Mouse (Mus musculus) embryonic facial prominence, embryonic 12.5 days (tissue): ENCODE results near the gene Islr. TPM values are rescaled to one million over a fixed set of nuclear protein-coding genes. Genes with fewer than 3 reads are reported as not detected.

Experiments
- ATAC-seq: fragments of 200-750 bp; cut with Nextera tagmentation; 2 replicates; pipeline ENCODE4 v1.8.0; 2017; ENCODE audit not compliant: insufficient number of reproducible peaks, insufficient read depth, low FRiP score, low TSS enrichment
- H3K27ac ChIP-seq: fragments of 300-500 bp; sonication (generic); 2 replicates; pipeline ENCODE4 v1.5.1; 2016; ENCODE audit warnings: mild to moderate bottlenecking
- H3K27me3 ChIP-seq: fragments of 300-500 bp; sonication (generic); 2 replicates; pipeline ENCODE4 v1.6.1; 2016; ENCODE audit warnings: mild to moderate bottlenecking, moderate library complexity
- H3K36me3 ChIP-seq: fragments of 300-500 bp; sonication (generic); 2 replicates; pipeline ENCODE4 v1.6.1; 2016; ENCODE audit warnings: mild to moderate bottlenecking
- H3K4me1 ChIP-seq: fragments of 300-500 bp; sonication (generic); 2 replicates; pipeline ENCODE4 v1.6.1; 2016
- H3K4me2 ChIP-seq: fragments of 300-500 bp; sonication (generic); replicated peaks from 2 replicates; pipeline ENCODE4 v1.6.1; 2016; ENCODE audit warnings: mild to moderate bottlenecking, moderate library complexity
- H3K4me3 ChIP-seq: fragments of 300-500 bp; sonication (generic); 2 replicates; pipeline ENCODE4 v1.5.1; 2016; ENCODE audit warnings: mild to moderate bottlenecking
- H3K9ac ChIP-seq: fragments of 300-500 bp; sonication (generic); 2 replicates; pipeline ENCODE4 v1.6.1; 2016; ENCODE audit warnings: mild to moderate bottlenecking, moderate library complexity
- H3K9me3 ChIP-seq: fragments of 300-500 bp; sonication (generic); 2 replicates; pipeline ENCODE4 v1.6.1; 2016; ENCODE audit warnings: mild to moderate bottlenecking, moderate library complexity
- WGBS: fragments of 180-500 bp; shearing (Covaris S2); methylation state at CpG from one replicate; pipeline ENCODE4 v1.1.7; 2016; 5-methylcytosine and 5-hydroxymethylcytosine counted together
- polyA plus RNA-seq: library from polyadenylated mRNA; unstranded; fragments of >200 nt; fragmentation: Nextera tagmentation; extraction: Ambion mirVana; gene quantifications from 2 replicates; pipeline ENCODE4 v1.2.1, GENCODE M21; 2016

The Islr gene
- polyA plus RNA-seq, 1 experiment from 2014 or later = 95.6 TPM

GRCm38 (mm10) chr9:58242696-58243095 lies 38.6 kb upstream of the Islr start:
- peaks cover 30% of the 10 kb centered on the region for H3K4me1 ChIP-seq
- H3K9me3 ChIP-seq = no peaks in the 10 kb centered on the region
- ATAC-seq = no peak
- H3K4me2 ChIP-seq = no peak overlapping the region
- H3K9ac ChIP-seq = no peak overlapping the region
- H3K36me3 ChIP-seq = no peaks in the 10 kb centered on the region
- H3K27ac ChIP-seq = no peak overlapping the region
- H3K27me3 ChIP-seq = no peaks in the 10 kb centered on the region
- 85% methylated on average over 5 of the region's 5 CpGs for WGBS
- H3K4me3 ChIP-seq = no peak overlapping the region

DNA sequence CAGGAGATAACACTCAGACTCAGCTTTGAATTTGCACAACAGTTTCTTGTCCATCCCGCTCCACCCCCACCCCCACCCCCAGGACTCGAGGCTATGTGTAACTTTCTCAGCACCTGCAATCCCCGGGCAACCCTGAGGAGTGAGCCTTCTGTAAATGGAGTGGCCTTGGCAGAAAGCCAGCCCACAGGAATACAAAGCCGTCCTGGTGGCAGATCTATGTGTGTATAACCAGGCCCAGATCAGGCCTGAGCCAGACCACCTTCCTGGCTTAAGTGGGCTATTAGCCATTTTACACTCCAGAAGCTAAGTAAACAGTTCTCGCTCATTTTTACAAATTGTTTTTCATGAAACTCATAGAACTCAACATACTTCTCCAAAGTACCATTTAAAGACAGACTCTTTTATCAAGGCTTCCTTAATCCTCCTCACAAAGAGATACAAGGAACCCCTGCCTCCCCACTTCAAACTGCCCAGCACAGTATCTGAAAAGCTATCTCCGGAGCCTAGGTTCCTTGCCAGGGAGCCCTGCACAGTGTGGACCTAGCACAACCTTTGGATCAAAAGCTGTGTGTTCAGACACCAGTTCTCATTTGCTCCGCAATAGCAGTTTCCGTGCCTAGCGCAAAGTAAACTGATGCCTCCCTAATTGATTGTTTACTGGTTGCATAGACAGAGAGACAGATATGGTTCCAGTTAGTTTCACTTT lies 37.8 kb upstream of the Islr start:
- Histone ChIP-seq H3K9ac (no peak overlapping the region), H3K36me3 (no peaks in the 10 kb centered on the region), H3K4me3 (no peak overlapping the region), H3K4me1 (peaks cover 24% of the 10 kb centered on the region), H3K9me3 (no peaks in the 10 kb centered on the region), H3K27ac (peak overlapping the region; percentile 37; the same call in 1 of the 2 replicates), H3K27me3 (no peaks in the 10 kb centered on the region), H3K4me2 (no peak overlapping the region)
- ATAC-seq = peak; percentile 80; the same call in 1 of the 2 replicates
- WGBS = 43% methylated on average over 9 of the region's 9 CpGs

DNA sequence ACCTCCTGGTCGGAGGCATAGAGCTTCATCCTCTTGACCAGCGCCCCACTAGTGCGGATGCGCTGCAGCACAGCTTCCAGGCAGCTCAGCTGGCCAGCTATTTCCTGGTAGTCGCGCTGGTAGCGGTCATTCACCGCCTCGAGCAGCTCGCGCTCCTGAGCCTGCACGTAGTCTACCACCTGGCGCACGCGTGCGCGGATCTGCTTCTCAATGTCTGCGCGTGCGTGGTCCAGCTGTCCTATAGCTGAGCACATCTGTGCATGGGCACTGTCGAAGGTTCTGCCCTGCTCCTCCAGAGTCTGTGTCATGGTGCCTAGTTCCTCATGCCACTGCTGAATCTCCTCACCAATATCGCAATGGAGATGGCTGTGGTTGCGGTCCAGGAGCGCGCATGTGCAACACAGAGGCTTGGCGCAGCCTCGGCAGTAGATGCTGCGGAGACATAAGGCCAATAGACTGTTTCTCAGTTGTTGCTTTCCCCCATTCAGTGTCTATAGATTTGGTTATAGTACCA lies 30.5 kb upstream of the Islr start:
- no peak overlapping the region for H3K4me3 ChIP-seq
- H3K9me3 ChIP-seq = no peaks in the 10 kb centered on the region
- H3K27ac ChIP-seq = no peak overlapping the region
- H3K4me2 ChIP-seq = no peak overlapping the region
- H3K36me3 ChIP-seq = peaks cover 42% of the 10 kb centered on the region
- ATAC-seq = no peak
- H3K27me3 ChIP-seq = no peaks in the 10 kb centered on the region
- no peak overlapping the region for H3K9ac ChIP-seq
- H3K4me1 ChIP-seq = peaks cover 13% of the 10 kb centered on the region; the same call in 1 of the 2 replicates
- 97% methylated on average over 28 of the region's 28 CpGs for WGBS

DNA sequence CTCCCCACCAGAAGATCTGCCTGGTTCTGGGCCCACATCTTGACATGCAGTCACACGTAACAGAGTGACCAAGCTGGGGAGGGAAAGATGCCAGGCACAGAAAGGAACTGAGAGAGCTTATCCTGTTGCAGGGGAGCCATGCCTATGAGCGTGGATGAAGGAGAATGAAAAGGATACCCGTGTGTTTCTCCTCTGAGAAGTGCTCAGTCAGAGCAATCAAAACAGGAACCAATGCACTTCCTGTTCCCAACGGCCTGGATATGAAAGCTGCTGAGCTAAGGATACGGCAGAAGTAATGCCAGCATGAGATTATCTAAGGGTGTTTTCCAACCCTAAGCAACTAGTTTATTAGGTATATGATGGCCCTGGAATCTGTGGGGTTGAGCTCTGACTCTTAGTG lies 28.3 kb upstream of the Islr start:
- Histone ChIP-seq H3K9ac (no peak overlapping the region), H3K9me3 (no peaks in the 10 kb centered on the region), H3K4me1 (peaks cover 13% of the 10 kb centered on the region; the same call in 1 of the 2 replicates), H3K36me3 (peaks cover 63% of the 10 kb centered on the region), H3K27ac (peak overlapping the region; percentile 54; the same call in 1 of the 2 replicates), H3K4me2 (no peak overlapping the region), H3K4me3 (no peak overlapping the region), H3K27me3 (no peaks in the 10 kb centered on the region)
- 42% methylated on average over 5 of the region's 5 CpGs for WGBS
- ATAC-seq = no peak

DNA sequence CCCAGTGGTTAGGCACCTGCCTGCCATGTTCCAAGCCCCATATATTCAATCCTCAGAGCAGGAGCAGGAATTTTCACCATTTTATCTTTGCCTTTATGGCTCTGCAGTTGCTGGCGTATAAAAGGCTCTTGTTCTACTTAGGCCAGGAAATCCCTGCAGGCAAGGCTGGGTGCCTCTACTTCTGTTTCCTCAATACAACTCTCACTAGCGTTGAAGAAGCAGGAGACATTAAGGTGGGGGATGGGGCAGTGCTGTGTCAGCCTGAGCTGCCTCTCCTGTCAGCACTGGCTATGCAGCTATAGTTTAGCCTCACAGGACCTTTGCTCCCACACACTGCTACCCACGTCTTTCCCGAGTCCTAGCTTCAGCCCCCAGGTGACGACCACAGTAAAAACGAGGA lies 27.6 kb upstream of the Islr start:
- peaks cover 13% of the 10 kb centered on the region; the same call in 1 of the 2 replicates for H3K4me1 ChIP-seq
- peaks cover 66% of the 10 kb centered on the region for H3K36me3 ChIP-seq
- no peak for ATAC-seq
- no peaks in the 10 kb centered on the region for H3K9me3 ChIP-seq
- H3K27me3 ChIP-seq = no peaks in the 10 kb centered on the region
- WGBS = 43% methylated on average over 6 of the region's 6 CpGs
- H3K9ac ChIP-seq = no peak overlapping the region
- H3K4me3 ChIP-seq = no peak overlapping the region
- H3K4me2 ChIP-seq = no peak overlapping the region
- peak overlapping the region; percentile 54; the same call in 1 of the 2 replicates for H3K27ac ChIP-seq

GRCm38 (mm10) chr9:58228777-58229466 lies 24.8 kb upstream of the Islr start:
- no peaks in the 10 kb centered on the region for H3K27me3 ChIP-seq
- H3K36me3 ChIP-seq = peaks cover 75% of the 10 kb centered on the region
- H3K9ac ChIP-seq = no peak overlapping the region
- 94% methylated on average over 9 of the region's 9 CpGs for WGBS
- peaks cover 13% of the 10 kb centered on the region; the same call in 1 of the 2 replicates for H3K4me1 ChIP-seq
- no peak overlapping the region for H3K4me3 ChIP-seq
- no peak overlapping the region for H3K4me2 ChIP-seq
- no peak overlapping the region for H3K27ac ChIP-seq
- H3K9me3 ChIP-seq = no peaks in the 10 kb centered on the region
- no peak for ATAC-seq

DNA sequence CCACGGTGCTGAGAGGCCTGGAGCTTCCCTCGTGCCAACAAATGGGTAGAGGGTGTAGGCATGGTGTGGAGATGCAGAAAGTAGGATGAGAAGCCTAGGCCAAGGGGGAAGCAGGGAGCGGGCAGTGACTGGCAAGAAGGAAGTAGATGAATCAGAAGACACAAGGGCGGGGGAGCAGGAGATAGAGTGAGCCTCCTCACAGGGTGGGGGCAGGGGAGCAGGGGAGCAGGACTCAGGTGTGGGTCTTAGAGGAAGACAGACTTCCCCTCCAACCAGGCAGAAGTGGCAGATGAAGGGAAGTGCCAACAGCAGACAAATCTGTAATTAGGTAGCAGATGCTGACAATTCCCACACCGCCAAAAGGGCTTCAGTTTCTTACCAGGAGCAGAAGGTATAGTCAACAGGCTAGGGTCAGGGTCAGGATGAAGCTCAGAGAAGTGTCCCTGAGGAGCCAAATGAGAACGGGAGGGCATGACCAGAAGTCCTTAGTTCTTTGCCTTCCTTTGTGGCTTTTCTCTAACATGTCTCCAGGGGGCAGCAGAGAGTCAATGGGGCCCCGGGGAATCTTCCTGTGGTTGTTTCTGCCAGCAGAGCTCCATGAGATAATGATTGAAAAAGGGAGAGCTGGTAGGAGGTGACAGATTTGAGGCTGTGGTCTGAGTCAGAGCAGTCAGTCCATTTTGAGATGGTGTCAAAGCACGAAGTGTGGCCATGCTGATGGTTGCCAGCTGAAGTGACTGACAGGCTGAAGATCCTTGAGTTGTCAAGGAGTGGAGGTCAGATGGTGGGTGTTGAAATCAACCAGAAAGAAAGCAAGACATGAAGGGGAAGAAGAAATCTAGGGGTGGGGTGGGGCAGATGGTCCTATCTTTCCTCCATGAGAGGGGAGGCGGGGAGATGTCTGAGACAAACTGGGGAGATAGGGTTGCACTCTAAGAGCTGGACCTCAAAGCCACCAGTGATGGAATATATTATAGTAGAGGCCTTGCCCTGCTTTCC lies 22.1 kb upstream of the Islr start:
- Histone ChIP-seq H3K36me3 (peaks cover 78% of the 10 kb centered on the region), H3K27me3 (no peaks in the 10 kb centered on the region), H3K9me3 (no peaks in the 10 kb centered on the region), H3K4me2 (no peak overlapping the region), H3K9ac (no peak overlapping the region), H3K27ac (no peak overlapping the region), H3K4me1 (no peaks in the 10 kb centered on the region; the same call in 1 of the 2 replicates), H3K4me3 (no peak overlapping the region)
- no peak for ATAC-seq
- WGBS = 66% methylated on average over 9 of the region's 9 CpGs

DNA sequence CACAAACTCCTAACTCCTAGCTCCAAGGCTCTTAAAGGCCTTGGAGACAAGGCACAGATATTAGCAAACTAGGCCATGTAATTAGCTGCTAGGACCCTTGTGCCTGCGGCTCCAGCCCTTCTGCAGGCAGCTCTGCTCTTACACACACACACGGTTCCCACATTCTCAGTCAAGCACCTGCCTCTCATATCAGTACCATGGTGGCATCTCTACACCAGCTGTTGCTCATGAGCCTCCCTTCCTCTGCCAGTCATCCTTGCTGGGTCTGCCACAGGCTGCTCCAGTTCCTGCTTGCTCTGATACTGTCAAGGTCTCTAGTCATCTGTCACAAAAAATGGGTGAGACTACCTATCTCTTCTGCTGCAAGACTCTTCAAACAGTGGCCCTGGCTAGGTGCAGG lies 20.2 kb upstream of the Islr start:
- H3K4me1 ChIP-seq = peaks cover 8% of the 10 kb centered on the region; the same call in 1 of the 2 replicates
- no peak overlapping the region for H3K9ac ChIP-seq
- no peak overlapping the region for H3K27ac ChIP-seq
- no peak for ATAC-seq
- no peak overlapping the region for H3K4me3 ChIP-seq
- no peak overlapping the region for H3K4me2 ChIP-seq
- peaks cover 71% of the 10 kb centered on the region for H3K36me3 ChIP-seq
- no peaks in the 10 kb centered on the region for H3K27me3 ChIP-seq
- WGBS = 93% methylated on average over 2 of the region's 2 CpGs
- H3K9me3 ChIP-seq = no peaks in the 10 kb centered on the region

DNA sequence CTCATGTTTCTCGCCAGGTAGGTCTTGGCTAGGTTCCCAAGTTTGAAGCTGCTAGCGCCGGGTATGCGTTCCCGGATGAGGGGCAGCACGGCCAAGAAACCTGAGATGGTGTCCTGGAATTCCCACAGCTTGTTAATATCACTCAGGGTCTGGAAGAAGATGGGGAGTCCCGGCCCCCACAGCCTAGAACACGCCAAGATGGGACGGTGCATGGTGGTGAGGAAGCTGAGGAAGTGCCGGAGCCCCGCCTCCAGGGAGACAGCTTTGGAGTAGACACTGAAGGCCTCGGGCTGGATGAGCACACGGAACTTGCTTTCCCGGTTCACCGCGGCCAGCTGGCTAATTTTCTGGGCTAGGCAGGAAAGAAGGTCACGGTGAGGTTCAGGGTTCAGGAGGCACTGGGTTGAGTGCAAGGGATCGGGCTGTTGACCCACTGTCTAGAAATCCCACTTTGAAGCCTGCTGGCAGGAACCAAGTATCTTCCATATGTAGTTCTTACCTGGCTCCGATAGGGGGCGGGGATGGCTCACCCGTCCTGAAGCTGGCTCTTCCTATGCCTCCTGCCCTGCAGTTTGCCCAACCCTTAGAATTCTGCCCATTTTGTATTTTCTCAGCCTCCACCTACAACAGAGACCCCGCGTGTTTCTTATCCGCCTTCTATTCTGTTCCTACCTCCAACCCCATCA lies 16.3 kb upstream of the Islr start:
- Histone ChIP-seq H3K27me3 (no peaks in the 10 kb centered on the region), H3K4me1 (peaks cover 12% of the 10 kb centered on the region), H3K4me3 (no peak overlapping the region), H3K4me2 (no peak overlapping the region), H3K9ac (no peak overlapping the region), H3K9me3 (no peaks in the 10 kb centered on the region), H3K36me3 (peaks cover 42% of the 10 kb centered on the region), H3K27ac (no peak overlapping the region)
- ATAC-seq = 0 out of 2 replicates have a peak, but pooled peaks have one; percentile 59
- whole genome bisulfite sequencing = 58% methylated on average over 24 of the region's 24 CpGs

DNA sequence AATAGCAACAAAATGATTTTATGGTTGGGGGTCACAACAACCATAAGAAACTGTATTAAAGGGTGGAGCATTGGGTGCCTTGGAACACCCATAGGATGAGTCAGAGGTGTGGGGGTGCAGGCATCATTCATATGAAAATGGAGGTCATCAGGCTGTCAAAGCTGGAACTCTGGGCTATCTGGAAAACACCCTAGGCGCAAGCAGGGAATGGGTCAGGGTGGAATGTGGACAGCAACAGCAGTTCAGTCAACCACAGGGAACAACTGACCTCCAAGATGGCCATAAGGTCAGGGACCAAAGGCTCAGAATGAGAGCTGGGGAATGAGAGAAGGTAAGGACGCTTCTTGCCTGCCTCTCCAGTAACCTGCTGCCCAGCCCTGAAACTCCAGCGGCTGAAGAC lies 14.4 kb upstream of the Islr start:
- WGBS = 94% methylated on average over 3 of the region's 3 CpGs
- Histone ChIP-seq H3K36me3 (peaks cover 34% of the 10 kb centered on the region), H3K27me3 (no peaks in the 10 kb centered on the region), H3K4me2 (no peak overlapping the region), H3K9me3 (no peaks in the 10 kb centered on the region), H3K4me1 (peaks cover 26% of the 10 kb centered on the region), H3K4me3 (no peak overlapping the region), H3K27ac (no peak overlapping the region), H3K9ac (no peak overlapping the region)
- no peak for ATAC-seq

DNA sequence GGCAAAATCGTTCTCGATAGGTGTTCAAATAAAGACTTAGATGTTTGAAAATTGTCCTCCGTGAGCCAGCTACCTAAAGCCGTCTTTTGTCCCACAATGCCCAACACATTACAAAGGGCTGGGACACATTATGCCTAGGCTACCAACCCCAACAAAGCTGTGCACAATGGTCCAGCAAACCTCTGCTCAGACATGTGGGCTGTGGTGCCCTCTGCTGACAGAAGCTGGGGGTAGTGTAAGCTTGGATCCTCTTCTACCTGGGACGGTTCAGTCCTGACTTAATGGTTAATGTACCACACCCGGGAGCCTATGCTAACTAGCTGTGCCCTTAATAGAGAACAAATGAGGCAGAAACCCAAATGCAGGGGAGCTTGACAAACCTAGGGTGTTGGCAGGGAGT lies 12.3 kb upstream of the Islr start:
- no peak for ATAC-seq
- Histone ChIP-seq H3K4me2 (no peak overlapping the region), H3K9me3 (no peaks in the 10 kb centered on the region), H3K36me3 (peaks cover 17% of the 10 kb centered on the region; the same call in 1 of the 2 replicates), H3K27me3 (no peaks in the 10 kb centered on the region), H3K27ac (no peak overlapping the region), H3K4me1 (peaks cover 26% of the 10 kb centered on the region), H3K4me3 (no peak overlapping the region), H3K9ac (no peak overlapping the region)
- 50% methylated on average over 6 of the region's 6 CpGs for WGBS
